Mouse (Mus musculus): Measurements from ENCODE around the gene Kif22.

Gene Kif22

GRCm38 (mm10) chr7:127031244-127031643, 11.0 kb downstream of the Kif22 start:
- DNase-seq (ENCODE audit: low read depth, low spot score) = no peak

DNA sequence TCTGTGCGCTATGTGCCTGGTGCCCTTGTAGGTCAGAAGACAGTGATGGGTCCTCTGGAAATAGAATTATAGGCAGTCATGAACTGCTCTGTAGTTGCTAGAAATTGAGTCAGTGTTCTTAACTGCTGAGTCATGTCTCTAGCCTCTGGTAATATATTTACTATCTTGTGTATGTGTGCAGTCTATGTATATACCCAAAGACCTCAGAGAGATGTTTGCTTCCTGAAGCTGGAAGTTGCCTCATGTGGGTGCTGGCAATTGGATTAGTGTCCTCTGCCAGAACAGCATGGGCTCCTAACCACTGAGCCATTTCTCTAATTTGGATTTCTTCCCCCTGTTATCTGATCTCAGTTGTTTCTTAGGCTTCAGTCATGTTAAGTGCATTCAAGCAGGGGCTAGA, 12.1 kb downstream of the Kif22 start:
- DNase-seq (ENCODE audit: low read depth, low spot score) = no peak

DNA sequence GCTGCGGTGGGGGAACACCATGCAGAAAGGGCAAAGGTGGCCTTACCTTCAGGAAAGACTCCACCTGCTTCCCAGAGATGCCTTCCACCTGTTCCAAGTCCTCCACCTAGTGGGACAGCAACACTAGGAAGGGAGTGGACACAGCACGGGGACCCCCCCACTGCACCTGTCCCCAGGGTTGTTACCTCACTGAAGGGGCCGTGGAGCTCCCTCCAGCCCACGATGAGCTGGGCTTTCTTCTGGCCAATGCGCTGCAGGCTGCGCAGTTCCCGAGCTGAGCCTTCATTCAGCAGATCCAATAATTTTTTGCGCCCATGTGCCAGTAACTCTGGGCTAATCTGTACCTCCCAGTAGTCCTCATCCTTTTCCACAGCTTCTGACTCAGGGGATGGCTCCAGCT, 14.4 kb downstream of the Kif22 start:
- DNase-seq (ENCODE audit: low read depth, low spot score) = no peak

- DNase-seq (ENCODE audit: low read depth, low spot score) = peak; percentile 99
Observed at GRCm38 (mm10) chr7:127026984-127027726, 15.1 kb downstream of the Kif22 start, which contains the start of gene Maz. Maz (minus strand) TSS chr7:127027037.

GRCm38 (mm10) chr7:127026616-127026983, 15.7 kb downstream of the Kif22 start:
- no peak for DNase-seq (ENCODE audit: low read depth, low spot score)

DNA sequence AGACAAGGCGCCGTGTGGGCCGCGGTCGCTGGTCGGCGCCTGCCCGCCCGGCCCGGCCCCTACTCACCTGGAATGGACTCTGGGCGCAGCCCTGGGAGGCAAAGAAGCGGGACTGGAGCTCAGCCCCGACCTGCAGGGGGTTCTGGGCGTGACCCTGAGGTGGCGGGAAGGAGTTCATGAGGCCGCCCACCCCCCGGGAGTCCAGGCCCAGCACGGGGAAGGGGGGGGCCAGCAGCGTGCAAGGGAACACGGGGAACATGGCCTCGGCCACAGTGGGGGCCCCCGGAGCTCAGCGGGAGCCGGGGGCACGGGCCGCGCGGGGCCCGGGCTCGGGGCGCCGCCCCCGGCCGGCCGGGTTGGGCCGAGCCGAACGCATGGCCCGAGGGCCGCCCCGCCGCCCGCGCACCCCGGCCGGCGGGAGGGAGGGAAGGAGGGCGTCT, 16.1 kb downstream of the Kif22 start:
- no peak for DNase-seq (ENCODE audit: low read depth, low spot score)

DNA sequence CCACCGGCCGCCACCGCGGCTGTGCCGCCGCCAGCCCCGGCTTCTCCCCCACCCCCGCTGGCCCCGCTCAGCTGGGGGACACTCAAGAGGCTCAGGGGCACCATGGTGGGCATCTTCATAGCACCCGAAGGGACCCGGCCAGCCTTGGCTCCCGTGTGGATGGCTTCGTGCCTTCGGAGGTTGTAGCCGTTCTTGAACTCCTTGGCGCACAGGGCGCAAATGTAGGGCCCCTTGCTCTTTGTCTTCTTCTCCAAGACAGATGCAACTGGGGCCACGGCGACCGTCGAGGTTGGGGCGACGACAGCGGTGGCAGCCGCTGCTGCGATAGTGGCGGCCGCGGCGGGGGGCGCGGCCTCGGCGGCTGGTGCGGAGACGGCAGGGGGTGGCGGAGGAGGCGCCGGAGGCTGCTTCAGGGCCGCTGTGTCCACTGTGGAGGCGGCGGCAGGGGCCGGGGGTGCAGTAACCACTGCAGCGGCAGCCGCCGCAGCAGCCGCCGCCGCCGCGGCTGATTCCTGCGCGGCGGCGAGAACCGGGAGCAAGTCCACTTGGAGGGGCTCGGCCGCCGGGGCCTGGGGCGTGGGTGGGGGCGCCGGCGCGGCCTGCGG, 16.6 kb downstream of the Kif22 start:
- DNase-seq (ENCODE audit: low read depth, low spot score) = no peak

GRCm38 (mm10) chr7:127024755-127025555, 17.3 kb downstream of the Kif22 start:
- no peak for DNase-seq (ENCODE audit: low read depth, low spot score)

DNA sequence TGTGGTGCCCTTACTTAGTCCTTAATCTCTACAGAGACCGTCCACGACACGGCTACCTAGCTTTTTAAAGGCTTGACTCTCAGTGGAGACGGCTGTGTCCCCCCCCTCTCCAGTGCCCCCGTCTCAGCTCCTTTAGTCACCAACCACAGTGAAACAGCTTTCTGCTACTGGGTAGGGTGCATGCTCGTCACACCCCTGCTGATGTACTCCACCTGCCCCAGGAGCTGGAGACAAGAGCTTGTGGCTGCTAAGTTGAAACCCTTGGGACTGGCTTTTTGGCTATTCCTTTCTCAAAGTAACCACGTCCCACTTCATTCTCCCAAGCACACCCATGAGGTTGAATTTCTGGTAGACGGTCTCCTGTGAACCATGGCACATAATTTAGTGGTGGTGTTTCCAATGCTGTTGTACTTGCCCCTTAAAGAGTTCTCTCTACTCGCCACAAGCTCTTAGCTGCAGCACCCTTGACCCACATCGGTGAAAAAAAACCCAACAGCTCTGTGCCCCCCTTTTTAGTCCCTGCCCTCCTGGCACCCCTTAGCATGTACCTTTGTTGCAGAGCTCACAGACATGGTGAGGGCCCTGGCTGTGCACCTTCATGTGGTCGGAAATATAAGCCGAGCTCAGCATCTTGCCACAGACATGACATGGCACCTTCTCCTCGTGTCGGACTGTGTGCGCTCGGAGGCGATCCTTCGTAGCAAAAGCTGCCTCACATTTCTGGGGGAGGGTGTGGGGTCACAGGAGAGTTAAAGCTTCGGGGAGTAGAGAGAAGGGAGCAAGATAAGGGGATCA, 18.2 kb downstream of the Kif22 start:
- no peak for DNase-seq (ENCODE audit: low read depth, low spot score)

DNA sequence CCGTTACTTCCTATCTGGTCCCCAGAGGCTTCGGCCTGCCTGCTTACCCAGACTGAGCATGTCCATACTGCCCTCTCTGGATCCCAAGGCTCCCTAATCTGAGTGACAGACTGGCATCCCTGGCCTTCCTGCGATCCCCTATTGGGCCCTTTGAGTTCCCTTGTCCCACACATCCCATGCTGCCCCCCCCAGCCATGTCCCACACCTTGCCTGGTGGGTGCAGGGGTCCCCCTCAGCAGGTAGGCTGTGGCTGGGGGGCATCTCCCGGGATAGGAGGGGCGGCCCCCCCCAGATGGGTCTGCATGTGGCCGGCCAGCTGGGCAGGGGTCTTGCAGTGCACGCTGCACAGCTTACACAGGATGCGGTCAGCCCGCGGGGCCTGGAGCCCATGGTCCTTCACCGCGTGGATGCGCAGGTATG, 19.0 kb downstream of the Kif22 start:
- no peak for DNase-seq (ENCODE audit: low read depth, low spot score)

DNA sequence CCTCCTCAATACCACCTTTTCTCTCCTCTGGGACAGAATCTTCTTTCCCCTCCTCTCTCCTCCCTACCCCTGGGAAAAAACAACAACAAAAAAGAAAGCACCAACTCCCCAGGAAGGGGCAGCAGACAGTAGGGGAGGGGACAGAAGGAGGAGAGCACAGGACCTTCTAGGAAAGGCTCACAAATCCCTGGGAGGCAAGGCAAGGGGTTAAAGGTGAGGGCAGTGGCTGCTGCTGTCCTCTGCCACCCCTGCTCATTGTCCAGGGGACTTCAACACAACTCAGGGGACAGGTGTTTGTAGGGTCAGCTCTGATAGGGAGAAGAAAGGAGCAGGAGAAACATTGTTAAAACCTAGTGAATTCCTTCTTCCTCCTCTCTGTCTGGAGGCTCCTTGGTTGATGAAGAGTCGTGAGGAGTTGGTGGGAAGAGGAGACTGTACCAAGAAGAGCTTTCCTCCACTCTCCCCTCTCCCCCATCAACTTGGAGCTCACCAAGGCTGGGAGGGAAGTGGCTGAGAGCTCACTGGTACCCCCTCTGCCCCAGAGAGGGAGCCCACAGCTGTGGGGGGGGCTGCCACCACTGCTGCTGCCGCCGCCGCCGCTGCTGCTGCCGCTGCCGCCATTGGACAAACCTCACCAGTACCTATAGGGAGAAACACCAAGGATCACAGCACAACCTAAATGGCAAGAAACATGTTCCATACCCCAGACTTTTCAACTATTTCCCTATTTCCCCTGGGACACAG, 19.6 kb downstream of the Kif22 start:
- no peak for DNase-seq (ENCODE audit: low read depth, low spot score)

- no peak for DNase-seq (ENCODE audit: low read depth, low spot score)
Observed at GRCm38 (mm10) chr7:127021563-127022527, 20.4 kb downstream of the Kif22 start.

DNA sequence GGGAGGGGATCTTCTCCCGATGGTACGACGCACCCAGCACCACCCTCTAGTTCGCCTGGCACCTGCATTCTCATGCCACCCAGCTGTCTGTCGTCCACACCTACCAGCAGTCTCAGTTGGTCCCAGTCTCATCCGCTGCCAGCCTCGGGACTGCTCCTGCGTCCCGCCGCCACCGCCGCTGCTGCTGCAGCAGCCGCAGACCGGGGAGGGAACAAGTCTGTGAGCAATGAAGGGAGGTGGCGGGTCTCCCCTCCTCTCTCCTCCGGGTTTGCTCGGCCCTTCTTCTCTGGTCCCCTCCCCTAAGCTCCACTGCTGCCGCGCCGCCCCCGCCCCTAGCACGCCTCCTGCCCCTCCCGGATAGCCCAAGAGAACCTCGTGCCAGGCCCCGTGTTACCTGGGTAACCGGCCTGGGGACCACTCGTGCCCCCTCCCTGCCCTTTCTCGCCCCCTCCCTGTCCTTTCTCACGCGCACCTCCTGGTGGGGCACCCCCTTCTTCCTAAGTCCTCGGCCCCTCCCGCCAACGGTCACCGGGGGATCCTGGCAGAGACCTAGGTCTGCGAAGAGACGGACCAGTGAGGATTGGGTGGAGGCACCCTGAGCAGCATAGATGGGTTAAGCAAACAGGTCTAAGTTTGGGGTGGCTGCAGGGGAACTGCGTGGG, 21.2 kb downstream of the Kif22 start, which contains the start of the genes Gm42742 and Prrt2:
Gene Gm42742 (minus strand): TSS at position 197 of the 662 bp plus-strand sequence.
Gene Prrt2 (minus strand): TSS at position 311 of the 662 bp plus-strand sequence.
- DNase-seq (ENCODE audit: low read depth, low spot score) = no peak

- DNase-seq (ENCODE audit: low read depth, low spot score) = no peak
Observed at GRCm38 (mm10) chr7:127020491-127020890, 21.8 kb downstream of the Kif22 start.

- no peak for DNase-seq (ENCODE audit: low read depth, low spot score)
Observed at GRCm38 (mm10) chr7:127020031-127020430, 22.2 kb downstream of the Kif22 start.

DNA sequence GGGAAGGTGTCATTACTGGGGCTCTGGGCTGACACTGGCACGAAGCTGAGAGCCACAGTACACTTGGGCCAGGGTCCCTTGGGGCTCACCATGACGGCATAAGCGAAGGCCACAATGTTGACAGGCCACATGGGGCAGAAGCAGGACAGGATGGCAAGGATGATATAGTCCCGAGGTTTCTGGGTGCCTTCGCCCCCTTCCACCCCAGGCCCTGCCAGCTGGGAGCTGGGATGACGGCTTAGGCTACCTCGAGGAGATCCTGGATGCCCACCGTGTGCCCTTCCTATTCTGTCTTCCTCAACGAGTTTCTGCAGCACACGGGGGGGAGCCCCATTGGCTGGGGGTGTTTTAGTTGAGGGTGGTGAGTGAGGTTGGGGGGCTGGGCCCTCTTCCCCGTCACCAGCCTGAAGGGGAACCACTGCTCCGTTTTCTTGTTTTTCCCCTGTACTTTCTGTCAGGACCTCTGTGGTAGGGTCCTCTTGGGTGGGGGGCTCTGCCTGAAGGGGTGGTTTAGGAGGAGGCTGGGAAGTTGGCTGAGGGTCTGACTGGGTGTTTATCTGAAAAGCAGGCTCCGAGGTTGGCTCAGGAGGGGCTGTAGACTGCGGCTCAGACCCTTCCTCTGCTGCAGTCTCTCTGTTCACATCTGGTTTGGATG, 22.8 kb downstream of the Kif22 start:
- DNase-seq (ENCODE audit: low read depth, low spot score) = no peak

DNA sequence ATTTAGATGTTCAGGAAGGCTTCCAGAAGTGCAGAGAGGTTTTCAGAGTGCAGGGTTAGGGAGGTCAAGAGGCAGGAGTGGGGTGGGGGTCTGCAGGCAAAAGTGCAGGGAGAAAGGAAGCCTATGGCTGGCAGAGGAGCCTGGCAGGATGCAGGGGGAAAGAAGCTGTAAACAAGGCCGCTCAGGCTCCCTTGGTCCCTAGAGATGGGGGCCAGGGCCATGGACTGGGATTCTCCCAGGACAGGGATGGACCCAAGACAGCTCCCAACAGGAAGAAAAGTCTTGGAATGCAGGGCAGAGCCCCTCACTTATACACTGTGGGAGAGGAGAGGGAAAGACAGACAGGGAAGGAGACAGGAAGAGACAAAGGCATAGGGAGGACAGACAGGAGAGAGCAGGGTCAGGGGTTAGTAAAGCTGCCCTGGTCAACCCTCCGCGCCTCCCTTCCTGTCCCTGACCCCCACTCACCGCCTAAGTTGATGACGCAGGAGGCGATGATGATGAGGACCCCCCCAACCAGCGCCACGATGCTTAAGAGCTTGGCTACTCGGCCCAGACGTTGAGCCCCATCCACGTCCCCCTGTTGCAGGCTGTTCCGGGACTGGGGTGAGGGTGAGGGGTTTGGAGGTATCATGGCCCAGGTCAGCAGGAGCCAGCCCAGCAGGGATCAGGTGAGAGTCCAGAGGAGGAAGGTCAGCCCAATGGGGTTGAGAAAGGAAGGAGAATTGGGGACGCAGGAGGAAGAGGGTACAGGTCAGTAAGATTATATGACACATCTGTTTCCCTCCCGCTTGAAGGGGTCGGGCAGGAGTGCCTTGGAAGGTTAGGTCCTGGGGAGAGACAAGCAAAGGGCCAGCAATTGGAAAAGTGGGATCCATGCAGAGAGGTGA, 23.6 kb downstream of the Kif22 start:
- no peak for DNase-seq (ENCODE audit: low read depth, low spot score)

DNA sequence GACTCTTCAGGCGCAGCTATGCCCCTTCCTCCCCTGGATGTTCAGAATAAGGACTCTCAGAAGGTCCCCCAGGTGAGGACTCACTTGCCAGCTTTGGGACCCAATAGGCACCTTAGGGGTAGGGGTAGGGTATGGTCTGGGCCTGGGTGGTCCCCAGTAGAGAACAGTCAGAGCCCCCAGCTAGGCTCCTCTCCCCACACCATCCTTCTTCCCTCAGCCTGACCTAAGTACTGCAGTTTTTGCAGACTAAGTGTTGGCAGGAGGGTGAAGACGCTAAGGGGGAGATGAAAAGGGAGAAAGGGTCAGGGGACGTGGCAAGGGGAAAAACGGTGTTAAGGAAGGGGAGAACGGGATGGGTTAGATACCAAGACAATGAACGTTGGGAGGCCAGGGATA, 24.3 kb downstream of the Kif22 start:
- DNase-seq (ENCODE audit: low read depth, low spot score) = no peak

Measured in brain, embryonic 18.5 days (tissue).